Mouse (Mus musculus) spleen, adult 2 months (tissue): ENCODE measurements around the gene Btf3l4.

Source experiments
- CTCF ChIP-seq: fragments of 200-500 bp; IDR thresholded peaks from 2 replicates; pipeline ENCODE4 v1.5.1; 2011; ENCODE audit warnings: mild to moderate bottlenecking, inconsistent platforms; ENCODE audit not compliant: insufficient read depth, insufficient read length, insufficient replicate concordance; ENCODE audit errors: extremely low read depth
- POLR2A ChIP-seq: fragments of 200-500 bp; IDR thresholded peaks from 2 replicates; pipeline ENCODE4 v1.6.1; 2011; ENCODE audit warnings: low read depth, low read length, inconsistent platforms

DNA sequence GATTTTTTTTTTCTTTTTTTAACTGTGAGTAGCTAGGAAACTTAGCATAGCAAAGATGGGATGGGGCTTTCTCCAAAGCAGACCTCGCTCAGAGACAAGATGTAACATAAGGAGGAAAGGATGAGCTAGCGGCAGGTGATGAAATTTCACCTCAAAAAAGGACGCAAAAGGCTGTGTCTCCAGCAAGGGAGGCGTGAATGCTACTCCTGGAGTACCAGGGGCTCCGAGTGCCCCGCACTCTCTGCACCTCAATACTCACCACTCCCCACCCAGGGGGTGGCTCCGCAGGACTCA is 53.7 kb downstream of the Btf3l4 start:
- no peak for TF ChIP-seq POLR2A
- TF ChIP-seq CTCF: no peak
